Mouse (Mus musculus): ENCODE measurements at regions not wholly inside any gene's neighbourhood (a gene's known extent, or its start where the extent isn't known, plus 50 kb on each side); places are given as distances from the start of the nearest gene placed in this dataset.
A peak's percentile ranks its signal among the peaks of the same experiment; 100 is the strongest.

GRCm38 (mm10) chr4:71226653-71227052, 531.1 kb downstream of the Gm11232 start:
- DNase-seq (ENCODE audit: low spot score in 2 of 2), result no peak

- no peak for DNase-seq (ENCODE audit: low spot score in 2 of 2)
Measured at GRCm38 (mm10) chr4:71218060-71218459, 539.7 kb downstream of the Gm11232 start.

- DNase-seq (ENCODE audit: low spot score in 2 of 2), result no peak
Measured at GRCm38 (mm10) chr4:71187801-71188200, 570.0 kb downstream of the Gm11232 start.

GRCm38 (mm10) chr4:71177661-71178060, 580.1 kb downstream of the Gm11232 start:
- DNase-seq (ENCODE audit: low spot score in 2 of 2), result no peak

GRCm38 (mm10) chr4:71165802-71166201, 592.0 kb downstream of the Gm11232 start:
- DNase-seq (ENCODE audit: low spot score in 2 of 2), result peak in 1 of 2 experiments; percentile 17

- DNase-seq (ENCODE audit: low spot score in 2 of 2), result no peak
Measured at GRCm38 (mm10) chr4:71131670-71132317, 597.0 kb upstream of the Megf9 start.

GRCm38 (mm10) chr4:71130946-71131669, 596.3 kb upstream of the Megf9 start:
- DNase-seq (ENCODE audit: low spot score in 2 of 2), result no peak

GRCm38 (mm10) chr4:71129306-71129705, 594.5 kb upstream of the Megf9 start:
- peak in 1 of 2 experiments; percentile 1 for DNase-seq (ENCODE audit: low spot score in 2 of 2)
